Mouse (Mus musculus): ENCODE data around the gene Ap5z1. TPM values are rescaled to one million over a fixed set of nuclear protein-coding genes. Genes with fewer than 3 reads are reported as not detected.

Ap5z1 gene
- polyA plus RNA-seq (2014; fragmentation: Nextera tagmentation; extraction: Ambion mirVana): 8.7 and 10.6 TPM in 2 replicates

GRCm38 (mm10) chr5:142463461-142464454 lies at the start of gene Ap5z1:
Gene Ap5z1, plus strand, starts transcription at chr5:142463944.
- peak within 1 kb of the TSS; percentile 91 for H3K27ac ChIP-seq (replicated peaks; ENCODE audit: low read depth, low read length)
- H3K4me3 ChIP-seq (ENCODE audit: low read depth, low read length): peak within 1 kb of the TSS; percentile 86
- WGBS: 2% methylated on average over 47 of the region's 60 CpGs
- no peaks in the 10 kb centered on the region for H3K27me3 ChIP-seq (replicated peaks; ENCODE audit: control insufficient read depth, insufficient read depth, low read length)
- peak; percentile 92 for ATAC-seq (ENCODE audit: low read depth)
- peak within 1 kb of the TSS; percentile 77 for H3K9ac ChIP-seq (ENCODE audit: low read depth, low read length)
- H3K36me3 ChIP-seq (ENCODE audit: control insufficient read depth, insufficient read depth, low read length): peaks cover 42% of the 10 kb centered on the region
- peaks cover 4% of the 10 kb centered on the region for H3K4me1 ChIP-seq (ENCODE audit: control insufficient read depth, insufficient read depth, low read length)
- DNase-seq (ENCODE audit: low spot score): peak; percentile 98
- no peaks in the 10 kb centered on the region for H3K9me3 ChIP-seq (ENCODE audit: control insufficient read depth, low read length)
- H3K4me2 ChIP-seq (ENCODE audit: low read depth, low read length): peak within 1 kb of the TSS; percentile 72

DNA sequence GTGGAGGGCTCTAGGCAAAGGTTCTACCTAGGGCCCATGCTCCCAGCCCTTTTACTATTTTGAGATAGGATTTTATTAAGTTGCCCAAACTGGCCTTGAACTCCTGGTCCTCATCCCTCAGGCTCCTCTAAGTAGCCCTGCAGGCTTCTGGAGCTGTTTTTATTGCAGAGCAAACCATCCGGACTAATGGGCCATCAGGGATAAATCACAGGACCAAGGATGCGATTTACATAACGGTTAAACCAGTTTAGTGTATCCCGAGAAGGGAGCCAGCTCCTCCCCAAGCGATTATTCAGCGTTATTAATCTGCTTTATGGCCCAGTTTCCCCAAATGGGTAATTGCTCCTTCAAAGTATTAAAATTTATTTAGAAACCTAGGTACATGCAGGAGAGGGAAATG lies 48.3 kb upstream of the Ap5z1 start:
- Histone ChIP-seq H3K27ac (replicated peaks; ENCODE audit: low read depth, low read length) (no peak overlapping the region), H3K36me3 (ENCODE audit: control insufficient read depth, insufficient read depth, low read length) (peaks cover 17% of the 10 kb centered on the region; the same call in 1 of the 2 replicates), H3K4me2 (ENCODE audit: low read depth, low read length) (no peak overlapping the region), H3K9ac (ENCODE audit: low read depth, low read length) (no peak overlapping the region), H3K4me1 (ENCODE audit: control insufficient read depth, insufficient read depth, low read length) (peaks cover 10% of the 10 kb centered on the region), H3K27me3 (replicated peaks; ENCODE audit: control insufficient read depth, insufficient read depth, low read length) (no peaks in the 10 kb centered on the region), H3K9me3 (ENCODE audit: control insufficient read depth, low read length) (no peaks in the 10 kb centered on the region), H3K4me3 (ENCODE audit: low read depth, low read length) (no peak overlapping the region)
- ATAC-seq (ENCODE audit: low read depth) (no peak), DNase-seq (ENCODE audit: low spot score) (no peak)
- 70% methylated on average over 6 of the region's 6 CpGs for WGBS

- Histone ChIP-seq H3K9ac (ENCODE audit: low read depth, low read length) (no peak overlapping the region; the same call in 1 of the 2 replicates), H3K4me1 (ENCODE audit: control insufficient read depth, insufficient read depth, low read length) (peaks cover 6% of the 10 kb centered on the region), H3K4me2 (ENCODE audit: low read depth, low read length) (no peak overlapping the region), H3K27ac (replicated peaks; ENCODE audit: low read depth, low read length) (no peak overlapping the region), H3K9me3 (ENCODE audit: control insufficient read depth, low read length) (no peaks in the 10 kb centered on the region), H3K36me3 (ENCODE audit: control insufficient read depth, insufficient read depth, low read length) (peaks cover 21% of the 10 kb centered on the region; the same call in 1 of the 2 replicates), H3K4me3 (ENCODE audit: low read depth, low read length) (no peak overlapping the region), H3K27me3 (replicated peaks; ENCODE audit: control insufficient read depth, insufficient read depth, low read length) (no peaks in the 10 kb centered on the region)
- DNase-seq (ENCODE audit: low spot score): peak; percentile 31
- 24% methylated on average over 14 of the region's 14 CpGs for WGBS
- 0 out of 2 replicates have a peak, but pooled peaks have one; percentile 8 for ATAC-seq (ENCODE audit: low read depth)
Measured at GRCm38 (mm10) chr5:142416070-142416775, 47.5 kb upstream of the Ap5z1 start.

- no peak for DNase-seq (ENCODE audit: low spot score)
- Histone ChIP-seq H3K9ac (ENCODE audit: low read depth, low read length) (no peak overlapping the region), H3K27me3 (replicated peaks; ENCODE audit: control insufficient read depth, insufficient read depth, low read length) (no peaks in the 10 kb centered on the region), H3K4me2 (ENCODE audit: low read depth, low read length) (no peak overlapping the region), H3K9me3 (ENCODE audit: control insufficient read depth, low read length) (no peaks in the 10 kb centered on the region), H3K4me3 (ENCODE audit: low read depth, low read length) (no peak overlapping the region), H3K36me3 (ENCODE audit: control insufficient read depth, insufficient read depth, low read length) (peaks cover 27% of the 10 kb centered on the region; the same call in 1 of the 2 replicates), H3K4me1 (ENCODE audit: control insufficient read depth, insufficient read depth, low read length) (peaks cover 6% of the 10 kb centered on the region), H3K27ac (replicated peaks; ENCODE audit: low read depth, low read length) (no peak overlapping the region)
- WGBS: 73% methylated on average over 3 of the region's 3 CpGs
- no peak for ATAC-seq (ENCODE audit: low read depth)
Measured at GRCm38 (mm10) chr5:142417104-142417503, 46.6 kb upstream of the Ap5z1 start.

- Histone ChIP-seq H3K27me3 (replicated peaks; ENCODE audit: control insufficient read depth, insufficient read depth, low read length) (no peaks in the 10 kb centered on the region), H3K27ac (replicated peaks; ENCODE audit: low read depth, low read length) (no peak overlapping the region), H3K9me3 (ENCODE audit: control insufficient read depth, low read length) (no peaks in the 10 kb centered on the region), H3K4me2 (ENCODE audit: low read depth, low read length) (no peak overlapping the region), H3K4me1 (ENCODE audit: control insufficient read depth, insufficient read depth, low read length) (peaks cover 6% of the 10 kb centered on the region), H3K9ac (ENCODE audit: low read depth, low read length) (no peak overlapping the region), H3K4me3 (ENCODE audit: low read depth, low read length) (no peak overlapping the region), H3K36me3 (ENCODE audit: control insufficient read depth, insufficient read depth, low read length) (peaks cover 29% of the 10 kb centered on the region; the same call in 1 of the 2 replicates)
- no peak for ATAC-seq (ENCODE audit: low read depth)
- DNase-seq (ENCODE audit: low spot score): no peak
- WGBS: 70% methylated on average over 9 of the region's 9 CpGs
Measured at GRCm38 (mm10) chr5:142417876-142418275, 45.9 kb upstream of the Ap5z1 start.

DNA sequence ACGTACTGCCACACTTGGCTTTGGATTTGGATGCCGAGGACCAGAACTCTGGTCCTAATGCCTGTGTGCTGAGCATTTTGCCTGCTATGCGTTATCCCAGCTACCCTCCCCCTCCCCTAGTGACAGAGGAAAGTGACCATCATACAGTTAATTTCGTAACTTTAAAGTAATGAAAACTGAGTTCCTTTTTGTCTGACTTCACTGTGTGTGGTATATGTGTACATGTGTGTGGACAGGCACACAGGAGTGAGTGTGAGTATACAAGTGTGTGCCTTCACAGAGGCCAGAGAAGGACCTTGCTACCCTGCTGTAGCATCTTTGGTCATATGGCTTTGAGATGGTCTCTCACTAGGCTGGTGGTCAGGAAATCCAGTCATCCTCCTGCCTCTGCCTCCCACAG lies 45.3 kb upstream of the Ap5z1 start:
- Histone ChIP-seq H3K27ac (replicated peaks; ENCODE audit: low read depth, low read length) (no peak overlapping the region), H3K36me3 (ENCODE audit: control insufficient read depth, insufficient read depth, low read length) (peaks cover 29% of the 10 kb centered on the region; the same call in 1 of the 2 replicates), H3K27me3 (replicated peaks; ENCODE audit: control insufficient read depth, insufficient read depth, low read length) (no peaks in the 10 kb centered on the region), H3K4me1 (ENCODE audit: control insufficient read depth, insufficient read depth, low read length) (peaks cover 6% of the 10 kb centered on the region), H3K4me2 (ENCODE audit: low read depth, low read length) (no peak overlapping the region), H3K4me3 (ENCODE audit: low read depth, low read length) (no peak overlapping the region), H3K9ac (ENCODE audit: low read depth, low read length) (no peak overlapping the region), H3K9me3 (ENCODE audit: control insufficient read depth, low read length) (no peaks in the 10 kb centered on the region)
- no peak for ATAC-seq (ENCODE audit: low read depth)
- DNase-seq (ENCODE audit: low spot score): no peak
- WGBS: 88% methylated on average over 4 of the region's 4 CpGs

DNA sequence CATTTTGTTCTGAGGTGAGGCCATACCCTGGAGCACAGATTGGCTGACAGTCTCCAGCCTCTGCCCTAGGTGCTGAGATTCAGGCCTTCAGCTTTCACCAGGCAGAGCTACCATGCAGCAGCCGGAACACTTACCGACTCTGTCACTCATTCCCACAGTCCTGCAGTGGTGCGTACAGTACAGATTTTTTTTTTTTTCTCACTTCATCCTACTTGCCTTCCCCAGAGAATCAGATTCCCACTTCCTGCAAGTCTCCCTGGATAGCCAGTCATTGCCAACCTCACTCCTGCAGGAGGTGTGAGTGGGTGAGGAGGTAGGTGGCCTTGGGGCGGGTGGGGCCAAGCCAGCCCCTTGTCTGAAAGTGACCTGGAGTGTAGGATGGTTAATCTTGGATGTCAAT lies 43.4 kb upstream of the Ap5z1 start:
- WGBS: 86% methylated on average over 4 of the region's 4 CpGs
- Histone ChIP-seq H3K36me3 (ENCODE audit: control insufficient read depth, insufficient read depth, low read length) (peaks cover 29% of the 10 kb centered on the region; the same call in 1 of the 2 replicates), H3K27ac (replicated peaks; ENCODE audit: low read depth, low read length) (no peak overlapping the region), H3K4me2 (ENCODE audit: low read depth, low read length) (no peak overlapping the region), H3K9ac (ENCODE audit: low read depth, low read length) (no peak overlapping the region), H3K9me3 (ENCODE audit: control insufficient read depth, low read length) (no peaks in the 10 kb centered on the region), H3K27me3 (replicated peaks; ENCODE audit: control insufficient read depth, insufficient read depth, low read length) (no peaks in the 10 kb centered on the region), H3K4me3 (ENCODE audit: low read depth, low read length) (no peak overlapping the region), H3K4me1 (ENCODE audit: control insufficient read depth, insufficient read depth, low read length) (peaks cover 18% of the 10 kb centered on the region; the same call in 1 of the 2 replicates)
- DNase-seq (ENCODE audit: low spot score) (no peak), ATAC-seq (ENCODE audit: low read depth) (no peak)

- Histone ChIP-seq H3K4me3 (ENCODE audit: low read depth, low read length) (no peak overlapping the region), H3K9me3 (ENCODE audit: control insufficient read depth, low read length) (no peaks in the 10 kb centered on the region), H3K27me3 (replicated peaks; ENCODE audit: control insufficient read depth, insufficient read depth, low read length) (no peaks in the 10 kb centered on the region), H3K36me3 (ENCODE audit: control insufficient read depth, insufficient read depth, low read length) (peaks cover 29% of the 10 kb centered on the region; the same call in 1 of the 2 replicates), H3K4me1 (ENCODE audit: control insufficient read depth, insufficient read depth, low read length) (peaks cover 22% of the 10 kb centered on the region), H3K27ac (replicated peaks; ENCODE audit: low read depth, low read length) (no peak overlapping the region), H3K4me2 (ENCODE audit: low read depth, low read length) (no peak overlapping the region), H3K9ac (ENCODE audit: low read depth, low read length) (no peak overlapping the region)
- ATAC-seq (ENCODE audit: low read depth): no peak
- DNase-seq (ENCODE audit: low spot score): no peak
- WGBS: 89% methylated on average over 9 of the region's 9 CpGs
Measured at GRCm38 (mm10) chr5:142420920-142421319, 42.8 kb upstream of the Ap5z1 start.

Measured in embryonic facial prominence, embryonic 14.5 days (tissue).